In the genomic region with DNA sequence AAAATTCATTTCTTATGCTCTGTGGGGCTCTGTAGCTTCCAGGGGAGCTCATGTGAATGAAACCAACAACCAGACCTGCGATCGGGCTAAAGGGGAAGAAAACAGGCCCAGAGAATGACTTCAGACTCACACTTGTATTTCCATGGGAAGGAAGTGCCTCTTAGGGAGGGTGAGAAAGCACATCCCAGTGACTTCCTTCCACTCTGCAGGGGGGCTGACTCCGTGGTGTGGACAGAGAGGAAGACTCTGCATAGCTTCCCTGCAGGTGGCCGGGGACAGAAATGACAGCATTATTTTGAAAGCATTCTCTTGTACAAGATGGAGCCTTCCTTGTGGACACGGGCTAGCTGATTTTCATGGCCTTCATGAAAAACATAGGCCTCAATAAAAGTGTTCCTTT, we compare ENCODE assay signal across 9 mouse cellular contexts.
A peak's percentile ranks its signal among the peaks of the same experiment; 100 is the strongest.
DNase-seq lines count a peak whose midpoint lies in the region; TF ChIP-seq lines count a peak whose summit lies in the region.
"Had no signal": no experiment of that assay in that cellular context is flagged by ENCODE, and none has a peak within 500 bp of the region (broad histone marks: within the 10 kb centered on the region; RNA-seq: fewer than 3 reads in every experiment).

No protein-coding gene starts in this region.

- peak; percentile 23 for DNase-seq in gastrocnemius, adult 2 months
- DNase-seq in gastrocnemius, postnatal 10 days = no peak
- peak; percentile 11 for DNase-seq in 416B (ENCODE audit: low read depth)
- peak; percentile 36 to 56 for DNase-seq in cerebellum, postnatal 10 days
- DNase-seq in kidney, postnatal 14 days = peak; percentile 32
- DNase-seq in spleen, postnatal 14 days (ENCODE audit: low spot score in 2 of 2) = no peak
- no peak for DNase-seq in spleen, adult 18-20 months
- no peak for DNase-seq in left cerebral cortex, postnatal 36 days (ENCODE audit: low spot score in 2 of 2)

- intact Hi-C loops in gastrocnemius, adult 2 months (cut with DNase I) = no loop called here
- intact Hi-C loops in left cerebral cortex, postnatal 36 days (cut with DNase I) = loop anchor here (5.0 kb wide), 1 partner anchor 73 kb away; the partner anchor contains the start of gene Gng2

- no peak for TF ChIP-seq CTCF in gastrocnemius, adult 2 months (IDR thresholded peaks at IDR 0.05)

- H3K27ac ChIP-seq in gastrocnemius, adult 2 months = peak overlapping the region; percentile 24; the same call in 1 of the 2 replicates
- H3K27ac ChIP-seq: heart, embryonic 10.5 days had no signal

- no peak overlapping the region for H3K4me3 ChIP-seq in gastrocnemius, adult 2 months
- H3K4me3 ChIP-seq: heart, embryonic 10.5 days had no signal

Comparison
In these comparisons a context has a peak if more than half of its experiments do, and no peak if none do; other contexts are left out.
1. DNase-seq: peak in gastrocnemius, adult 2 months (single experiment), 416B (single experiment), cerebellum, postnatal 10 days (2 of 2) and kidney, postnatal 14 days (single experiment); none in gastrocnemius, postnatal 10 days (single experiment), spleen, postnatal 14 days (0 of 2), spleen, adult 18-20 months (0 of 2) and left cerebral cortex, postnatal 36 days (0 of 2).